Mouse (Mus musculus) G1E (cell line): ENCODE data around the gene Pbx4.

Experiments
- CTCF ChIP-seq: IDR thresholded peaks from 2 replicates; pipeline ENCODE4 v1.5.1; 2012; ENCODE audit warnings: low read depth, low read length, inconsistent platforms, mixed read lengths
- GATA1 ChIP-seq: IDR thresholded peaks from 2 replicates; pipeline ENCODE4 v1.6.1; 2012; ENCODE audit warnings: borderline replicate concordance, low read length, inconsistent platforms, mixed read lengths
- GATA2 ChIP-seq: IDR thresholded peaks from 2 replicates; pipeline ENCODE4 v1.6.1; 2012; ENCODE audit warnings: low read depth, low read length, inconsistent platforms, borderline replicate concordance
- TAL1 ChIP-seq: conservative IDR thresholded peaks from 2 replicates; pipeline ENCODE4 v1.6.1; 2012; ENCODE audit warnings: low read depth, low read length, inconsistent platforms, mixed read lengths

GRCm38 (mm10) chr8:69907106-69907505 is 74.8 kb downstream of the Pbx4 start:
- TF ChIP-seq CTCF (no peak), GATA1 (no peak), GATA2 (no peak), TAL1 (no peak)
